28 mouse cellular contexts compared by ENCODE assay signal in genomic region chr11:121085181-121085580, GRCm38 (mm10). TPM values are rescaled to one million over a fixed set of nuclear protein-coding genes. Genes with fewer than 3 reads are reported as not detected.
A peak's percentile ranks its signal among the peaks of the same experiment; 100 is the strongest.
DNase-seq lines count a peak whose midpoint lies in the region; ATAC-seq and TF ChIP-seq lines count a peak whose summit lies in the region.
"Had no signal": no experiment of that assay in that cellular context is flagged by ENCODE, and none has a peak within 500 bp of the region (broad histone marks: within the 10 kb centered on the region; RNA-seq: fewer than 3 reads in every experiment).

No protein-coding gene starts in this region.

- DNase-seq in liver, embryonic 13.5 days = no peak
- DNase-seq in liver, postnatal 0 days = no peak
- peak; percentile 44 for DNase-seq in yolk sac, embryonic 10.5 days (ENCODE audit: low spot score)
- no peak for DNase-seq in adrenal gland, postnatal 14 days
- DNase-seq in left cerebral cortex, adult 2 months (ENCODE audit: extremely low spot score in 1 of 2, low spot score in 2 of 2) = no peak
- DNase-seq: adrenal gland, postnatal 10 days; cerebellum, adult 11 months; cerebellum, postnatal 10 days; gastrocnemius, postnatal 10 days; heart, adult 18-20 months; kidney, adult 18-20 months; lung, postnatal 10 days; right cerebral cortex, postnatal 4 days had no signal

- no peak for ATAC-seq in liver, embryonic 13.5 days (ENCODE audit: low read depth)
- ATAC-seq in liver, embryonic 12.5 days = no peak
- ATAC-seq in intestine, embryonic 15.5 days = peak; percentile 60
- ATAC-seq in liver, postnatal 0 days = peak; percentile 56
- ATAC-seq: forebrain, embryonic 14.5 days; midbrain, embryonic 16.5 days had no signal

- 49% methylated on average over 5 of the region's 5 CpGs for WGBS in liver, embryonic 13.5 days (ENCODE audit: insufficient replicate concordance)
- 58% methylated on average over 5 of the region's 5 CpGs for WGBS in liver, embryonic 12.5 days (ENCODE audit: insufficient replicate concordance)
- WGBS in intestine, embryonic 15.5 days = 40% methylated on average over 5 of the region's 5 CpGs
- WGBS in liver, postnatal 0 days (ENCODE audit: insufficient replicate concordance) = 49% methylated on average over 5 of the region's 5 CpGs

- no peak overlapping the region for H3K27ac ChIP-seq in liver, embryonic 13.5 days
- H3K27ac ChIP-seq in liver, embryonic 12.5 days = no peak overlapping the region
- peak overlapping the region; percentile 63 for H3K27ac ChIP-seq in intestine, embryonic 15.5 days
- H3K27ac ChIP-seq in liver, postnatal 0 days (ENCODE audit: low read depth) = peak overlapping the region; percentile 86
- H3K27ac ChIP-seq in left cerebral cortex, adult 2 months = no peak overlapping the region
- H3K27ac ChIP-seq: embryonic facial prominence, embryonic 12.5 days; heart, embryonic 13.5 days; hindbrain, embryonic 15.5 days; limb, embryonic 13.5 days had no signal

- no peak for TF ChIP-seq CTCF in liver, postnatal 0 days (IDR thresholded peaks at IDR 0.05; ENCODE audit: low read depth)
- no peak for TF ChIP-seq CTCF in left cerebral cortex, adult 2 months (IDR thresholded peaks at IDR 0.05)

- peaks cover 13% of the 10 kb centered on the region for H3K4me1 ChIP-seq in liver, embryonic 13.5 days (replicated peaks)
- H3K4me1 ChIP-seq in liver, embryonic 12.5 days = 0 out of 2 replicates have a peak, but pooled peaks cover 3% of the 10 kb centered on the region
- H3K4me1 ChIP-seq in intestine, embryonic 15.5 days (replicated peaks) = peaks cover 6% of the 10 kb centered on the region; the same call in 1 of the 2 replicates
- peaks cover 13% of the 10 kb centered on the region for H3K4me1 ChIP-seq in liver, postnatal 0 days (ENCODE audit: insufficient read depth)
- H3K4me1 ChIP-seq: embryonic facial prominence, embryonic 12.5 days; hindbrain, embryonic 15.5 days; limb, embryonic 13.5 days had no signal

- intact Hi-C loops in left cerebral cortex, adult 2 months (cut with DNase I) = no loop called here

- no peaks in the 10 kb centered on the region for H3K36me3 ChIP-seq in liver, embryonic 13.5 days
- no peaks in the 10 kb centered on the region for H3K36me3 ChIP-seq in liver, embryonic 12.5 days
- H3K36me3 ChIP-seq in intestine, embryonic 15.5 days = no peaks in the 10 kb centered on the region
- no peaks in the 10 kb centered on the region for H3K36me3 ChIP-seq in liver, postnatal 0 days (replicated peaks; ENCODE audit: insufficient read depth, low read length)
- H3K36me3 ChIP-seq: embryonic facial prominence, embryonic 12.5 days; heart, embryonic 13.5 days; hindbrain, embryonic 15.5 days; limb, embryonic 13.5 days had no signal

- H3K9ac ChIP-seq in liver, embryonic 13.5 days = peak overlapping the region; percentile 8; the same call in 1 of the 2 replicates
- no peak overlapping the region for H3K9ac ChIP-seq in liver, embryonic 12.5 days
- H3K9ac ChIP-seq in intestine, embryonic 15.5 days = no peak overlapping the region
- peak overlapping the region; percentile 49 for H3K9ac ChIP-seq in liver, postnatal 0 days (replicated peaks)
- H3K9ac ChIP-seq: embryonic facial prominence, embryonic 12.5 days; heart, embryonic 13.5 days; hindbrain, embryonic 15.5 days; limb, embryonic 13.5 days had no signal

- H3K27me3 ChIP-seq in liver, embryonic 13.5 days = no peaks in the 10 kb centered on the region
- H3K27me3 ChIP-seq in liver, embryonic 12.5 days (replicated peaks) = peaks cover 5% of the 10 kb centered on the region; the same call in 1 of the 2 replicates
- H3K27me3 ChIP-seq in intestine, embryonic 15.5 days (replicated peaks) = no peaks in the 10 kb centered on the region
- H3K27me3 ChIP-seq in liver, postnatal 0 days (ENCODE audit: insufficient read depth, low read length) = no peaks in the 10 kb centered on the region
- H3K27me3 ChIP-seq: embryonic facial prominence, embryonic 12.5 days; heart, embryonic 13.5 days; hindbrain, embryonic 15.5 days; limb, embryonic 13.5 days had no signal

- no peak overlapping the region for H3K4me3 ChIP-seq in liver, embryonic 13.5 days (replicated peaks)
- no peak overlapping the region for H3K4me3 ChIP-seq in liver, embryonic 12.5 days
- H3K4me3 ChIP-seq in intestine, embryonic 15.5 days (replicated peaks) = no peak overlapping the region
- H3K4me3 ChIP-seq in liver, postnatal 0 days (ENCODE audit: low read depth, low read length) = no peak overlapping the region; the same call in 1 of the 2 replicates
- H3K4me3 ChIP-seq in left cerebral cortex, adult 2 months = no peak overlapping the region
- H3K4me3 ChIP-seq: embryonic facial prominence, embryonic 12.5 days; erythroblast, embryonic 14.5 days; heart, embryonic 13.5 days; hindbrain, embryonic 15.5 days; limb, embryonic 13.5 days had no signal

- TF ChIP-seq EP300 in liver, postnatal 0 days (IDR thresholded peaks at IDR 0.05; ENCODE audit: low read depth) = no peak

- no peaks in the 10 kb centered on the region for H3K9me3 ChIP-seq in liver, embryonic 13.5 days (replicated peaks)
- H3K9me3 ChIP-seq in liver, embryonic 12.5 days (replicated peaks) = no peaks in the 10 kb centered on the region
- H3K9me3 ChIP-seq in intestine, embryonic 15.5 days = no peaks in the 10 kb centered on the region
- H3K9me3 ChIP-seq in liver, postnatal 0 days (ENCODE audit: low read length) = no peaks in the 10 kb centered on the region
- H3K9me3 ChIP-seq: embryonic facial prominence, embryonic 12.5 days; heart, embryonic 13.5 days; hindbrain, embryonic 15.5 days; limb, embryonic 13.5 days had no signal

- H3K4me2 ChIP-seq in liver, embryonic 13.5 days = peak overlapping the region; percentile 19; the same call in 1 of the 2 replicates
- H3K4me2 ChIP-seq in liver, embryonic 12.5 days = no peak overlapping the region
- H3K4me2 ChIP-seq in intestine, embryonic 15.5 days (replicated peaks) = no peak overlapping the region
- H3K4me2 ChIP-seq in liver, postnatal 0 days (ENCODE audit: low read depth, low read length) = peak overlapping the region; percentile 52
- H3K4me2 ChIP-seq: embryonic facial prominence, embryonic 12.5 days; heart, embryonic 13.5 days; hindbrain, embryonic 15.5 days; limb, embryonic 13.5 days had no signal

RNA-seq across cellular contexts. Expression of gene Sectm1a, which starts 4.2 kb away (rescaled TPM):
- 0.76 and 1.2 TPM in 2 replicates for polyA plus RNA-seq in liver, embryonic 13.5 days (2015; fragmentation: Nextera tagmentation; extraction: Ambion mirVana)
- polyA plus RNA-seq in liver, embryonic 12.5 days (2016; fragmentation: Nextera tagmentation; extraction: Ambion mirVana) = 0.37 and 0.43 TPM in 2 replicates
- 3.0 and 5.1 TPM in 2 replicates for polyA plus RNA-seq in intestine, embryonic 15.5 days (2015; fragmentation: Nextera tagmentation; extraction: Ambion mirVana)
- 1.7 and 2.0 TPM in 2 replicates for polyA plus RNA-seq in liver, postnatal 0 days (2015; fragmentation: Nextera tagmentation; extraction: Ambion mirVana)
- not detected in 2 replicates for total RNA-seq in adrenal gland, postnatal 14 days (2021)
- total RNA-seq in left cerebral cortex, adult 2 months (2021) = not detected
- total RNA-seq: heart, postnatal 25 days; layer of hippocampus, postnatal 14 days; left cerebral cortex, postnatal 10 days; neutrophil, adult 5-6 weeks had no signal
- polyA plus RNA-seq: embryonic facial prominence, embryonic 12.5 days; erythroblast, embryonic 14.5 days; forebrain, embryonic 14.5 days; heart, embryonic 13.5 days; midbrain, embryonic 16.5 days had no signal

RNA-seq across cellular contexts. Expression of gene Sectm1b, which starts 21.8 kb away (rescaled TPM):
- polyA plus RNA-seq in liver, embryonic 13.5 days (2015; fragmentation: Nextera tagmentation; extraction: Ambion mirVana) = 0.09 and 0.33 TPM in 2 replicates
- 0.14 TPM in 1 of 2 replicates, not detected in the other for polyA plus RNA-seq in liver, embryonic 12.5 days (2016; fragmentation: Nextera tagmentation; extraction: Ambion mirVana)
- polyA plus RNA-seq in intestine, embryonic 15.5 days (2015; fragmentation: Nextera tagmentation; extraction: Ambion mirVana) = 0.73 and 0.93 TPM in 2 replicates
- polyA plus RNA-seq in liver, postnatal 0 days (2015; fragmentation: Nextera tagmentation; extraction: Ambion mirVana) = 0.05 and 0.23 TPM in 2 replicates
- total RNA-seq in adrenal gland, postnatal 14 days (2021) = not detected in 2 replicates
- total RNA-seq in left cerebral cortex, adult 2 months (2021) = not detected
- total RNA-seq: adrenal gland, postnatal 10 days; gastrocnemius, postnatal 10 days; heart, adult 18-20 months; heart, postnatal 25 days; layer of hippocampus, postnatal 14 days; left cerebral cortex, postnatal 10 days; megakaryocyte, adult 5-6 weeks; neutrophil, adult 5-6 weeks had no signal
- polyA plus RNA-seq: embryonic facial prominence, embryonic 12.5 days; erythroblast, embryonic 14.5 days; forebrain, embryonic 14.5 days; heart, embryonic 13.5 days; hindbrain, embryonic 15.5 days; limb, embryonic 13.5 days; midbrain, embryonic 16.5 days had no signal

RNA-seq across cellular contexts. Expression of gene Tex19.2, which starts 33.3 kb away (rescaled TPM):
- 0.08 and 0.12 TPM in 2 replicates for polyA plus RNA-seq in liver, embryonic 13.5 days (2015; fragmentation: Nextera tagmentation; extraction: Ambion mirVana)
- polyA plus RNA-seq in liver, embryonic 12.5 days (2016; fragmentation: Nextera tagmentation; extraction: Ambion mirVana) = 0.17 and 0.20 TPM in 2 replicates
- polyA plus RNA-seq in intestine, embryonic 15.5 days (2015; fragmentation: Nextera tagmentation; extraction: Ambion mirVana) = not detected in 2 replicates
- polyA plus RNA-seq in liver, postnatal 0 days (2015; fragmentation: Nextera tagmentation; extraction: Ambion mirVana) = 0.05 TPM in 1 of 2 replicates, not detected in the other
- total RNA-seq in adrenal gland, postnatal 14 days (2021) = not detected in 2 replicates
- total RNA-seq in left cerebral cortex, adult 2 months (2021) = not detected
- total RNA-seq: adrenal gland, postnatal 10 days; gastrocnemius, postnatal 10 days; heart, adult 18-20 months; heart, postnatal 25 days; layer of hippocampus, postnatal 14 days; left cerebral cortex, postnatal 10 days; megakaryocyte, adult 5-6 weeks; neutrophil, adult 5-6 weeks had no signal
- polyA plus RNA-seq: erythroblast, embryonic 14.5 days; forebrain, embryonic 14.5 days; heart, embryonic 13.5 days; hindbrain, embryonic 15.5 days; large intestine, adult 2 months; limb, embryonic 13.5 days; midbrain, embryonic 16.5 days had no signal

RNA-seq across cellular contexts. Expression of gene Cd7, which starts 46.0 kb away (rescaled TPM):
- 0.39 and 0.53 TPM in 2 replicates for polyA plus RNA-seq in liver, embryonic 13.5 days (2015; fragmentation: Nextera tagmentation; extraction: Ambion mirVana)
- polyA plus RNA-seq in liver, embryonic 12.5 days (2016; fragmentation: Nextera tagmentation; extraction: Ambion mirVana) = 0.33 and 0.54 TPM in 2 replicates
- polyA plus RNA-seq in intestine, embryonic 15.5 days (2015; fragmentation: Nextera tagmentation; extraction: Ambion mirVana) = 5.6 and 6.1 TPM in 2 replicates
- polyA plus RNA-seq in liver, postnatal 0 days (2015; fragmentation: Nextera tagmentation; extraction: Ambion mirVana) = 3.2 and 3.3 TPM in 2 replicates
- 0.48 and 3.8 TPM in 2 replicates for total RNA-seq in adrenal gland, postnatal 14 days (2021)
- 1 to 10 TPM; 2.2 to 3.0 TPM for total RNA-seq in left cerebral cortex, adult 2 months (2021)
- total RNA-seq: gastrocnemius, postnatal 10 days; layer of hippocampus, postnatal 14 days; left cerebral cortex, postnatal 10 days had no signal
- polyA plus RNA-seq: erythroblast, embryonic 14.5 days; forebrain, embryonic 14.5 days; hindbrain, embryonic 15.5 days; limb, embryonic 13.5 days; midbrain, embryonic 16.5 days had no signal

Comparison
In these comparisons a context has a peak if more than half of its experiments do, and no peak if none do; other contexts are left out.
1. ATAC-seq: peak in intestine, embryonic 15.5 days (single experiment) and liver, postnatal 0 days (single experiment); none in liver, embryonic 13.5 days (single experiment) and liver, embryonic 12.5 days (single experiment).
2. H3K27ac ChIP-seq: peak in intestine, embryonic 15.5 days (single experiment) and liver, postnatal 0 days (single experiment); none in liver, embryonic 13.5 days (single experiment), liver, embryonic 12.5 days (single experiment) and left cerebral cortex, adult 2 months (single experiment).
3. H3K4me2 ChIP-seq: peak in liver, embryonic 13.5 days (single experiment) and liver, postnatal 0 days (single experiment); none in liver, embryonic 12.5 days (single experiment) and intestine, embryonic 15.5 days (single experiment).
4. H3K9ac ChIP-seq: peak in liver, embryonic 13.5 days (single experiment) and liver, postnatal 0 days (single experiment); none in liver, embryonic 12.5 days (single experiment) and intestine, embryonic 15.5 days (single experiment).